Mouse (Mus musculus) stomach, postnatal 0 days (tissue): Measurements from ENCODE around the gene Smg6. TPM values are rescaled to one million over a fixed set of nuclear protein-coding genes. Genes with fewer than 3 reads are reported as not detected.

Experiments used
- ATAC-seq: fragments of 200-750 bp; cut with Nextera tagmentation; 2 replicates; pipeline ENCODE4 v1.8.0; 2017; ENCODE audit not compliant: low FRiP score, low TSS enrichment
- DNase-seq: peaks from one replicate; pipeline ENCODE4 v3.0.0-alpha.2; 2016; ENCODE audit warnings: low spot score
- H3K27ac ChIP-seq: fragments of 300-500 bp; sonication (generic); replicated peaks from 2 replicates; pipeline ENCODE4 v1.5.1; 2014; ENCODE audit warnings: mild to moderate bottlenecking, control low read depth
- H3K27me3 ChIP-seq: fragments of 300-500 bp; sonication (generic); 2 replicates; pipeline ENCODE4 v1.6.1; 2014; ENCODE audit warnings: low read length; ENCODE audit not compliant: control insufficient read depth, insufficient read depth
- H3K36me3 ChIP-seq: fragments of 300-500 bp; sonication (generic); 2 replicates; pipeline ENCODE4 v1.6.1; 2014; ENCODE audit warnings: low read length, mixed read lengths; ENCODE audit not compliant: control insufficient read depth, insufficient read depth
- H3K4me1 ChIP-seq: fragments of 300-500 bp; sonication (generic); replicated peaks from 2 replicates; pipeline ENCODE4 v1.6.1; 2014; ENCODE audit warnings: antibody characterized with exemption; ENCODE audit not compliant: control insufficient read depth, insufficient read depth
- H3K4me2 ChIP-seq: fragments of 300-500 bp; sonication (generic); replicated peaks from 2 replicates; pipeline ENCODE4 v1.6.1; 2014; ENCODE audit warnings: low read depth, mild to moderate bottlenecking, control low read depth, moderate library complexity
- H3K4me3 ChIP-seq: fragments of 300-500 bp; sonication (generic); 2 replicates; pipeline ENCODE4 v1.5.1; 2014; ENCODE audit warnings: low read depth, low read length, control low read depth
- H3K9ac ChIP-seq: fragments of 300-500 bp; sonication (generic); 2 replicates; pipeline ENCODE4 v1.6.1; 2014; ENCODE audit warnings: mild to moderate bottlenecking, low read length, control low read depth, mixed read lengths
- H3K9me3 ChIP-seq: fragments of 300-500 bp; sonication (generic); 2 replicates; pipeline ENCODE4 v1.6.1; 2016; ENCODE audit warnings: low read length; ENCODE audit not compliant: control insufficient read depth
- CTCF ChIP-seq: IDR thresholded peaks from 2 replicates; pipeline ENCODE4 v1.5.1; 2016; ENCODE audit warnings: antibody characterized with exemption, low read depth, mild to moderate bottlenecking, moderate library complexity
- EP300 ChIP-seq: optimal IDR thresholded peaks from 2 replicates; pipeline ENCODE3; 2016; ENCODE audit warnings: antibody characterized with exemption
- WGBS: fragments of 180-500 bp; shearing (Covaris S2); extraction: QIAGEN DNeasy Blood & Tissue Kit; methylation state at CpG from one replicate; pipeline ENCODE4 v1.1.7; 2014; 5-methylcytosine and 5-hydroxymethylcytosine counted together
- polyA plus RNA-seq: library from polyadenylated mRNA; unstranded; fragments of >200 nt; fragmentation: Nextera tagmentation; extraction: Ambion mirVana; gene quantifications from 2 replicates; pipeline ENCODE4 v1.2.1, GENCODE M21; 2015

Smg6 gene
- polyA plus RNA-seq, 1 experiment from 2014 or later: 6.1 TPM

GRCm38 (mm10) chr11:75136666-75137398 is 211.2 kb downstream of the Smg6 start:
- no peak for TF ChIP-seq CTCF
- Histone ChIP-seq H3K4me2 (no peak overlapping the region), H3K9ac (no peak overlapping the region), H3K4me1 (peaks cover 8% of the 10 kb centered on the region), H3K36me3 (no peaks in the 10 kb centered on the region), H3K9me3 (no peaks in the 10 kb centered on the region), H3K27me3 (no peaks in the 10 kb centered on the region), H3K4me3 (no peak overlapping the region), H3K27ac (no peak overlapping the region)
- ATAC-seq: no peak
- no peak for DNase-seq
- 54% methylated on average over 5 of the region's 5 CpGs for WGBS

GRCm38 (mm10) chr11:75139122-75139963 is 213.7 kb downstream of the Smg6 start:
- DNase-seq: no peak
- 25% methylated on average over 11 of the region's 11 CpGs for WGBS

GRCm38 (mm10) chr11:75140431-75140830 is 214.8 kb downstream of the Smg6 start:
- no peak for DNase-seq
- Histone ChIP-seq H3K9me3 (no peaks in the 10 kb centered on the region), H3K36me3 (no peaks in the 10 kb centered on the region), H3K4me2 (no peak overlapping the region), H3K9ac (no peak overlapping the region), H3K27me3 (no peaks in the 10 kb centered on the region), H3K4me3 (no peak overlapping the region), H3K4me1 (peaks cover 8% of the 10 kb centered on the region), H3K27ac (peak overlapping the region; percentile 90)
- peak; percentile 56 for ATAC-seq
- TF ChIP-seq CTCF (no peak), EP300 (no peak)
- WGBS: 45% methylated on average over 5 of the region's 5 CpGs

More at GRCm38 (mm10) chr11:75139122-75139963, 213.7 kb downstream of the Smg6 start:
- no peak for TF ChIP-seq EP300
- TF ChIP-seq CTCF: no peak; the same call in 1 of the 2 replicates
- H3K27ac ChIP-seq: peak overlapping the region; percentile 90
- H3K9ac ChIP-seq: no peak overlapping the region
- H3K27me3 ChIP-seq: no peaks in the 10 kb centered on the region
- H3K4me2 ChIP-seq: no peak overlapping the region; the same call in 1 of the 2 replicates
- no peak overlapping the region for H3K4me3 ChIP-seq
- peaks cover 8% of the 10 kb centered on the region for H3K4me1 ChIP-seq
- peak; percentile 46; the same call in 1 of the 2 replicates for ATAC-seq
- no peaks in the 10 kb centered on the region for H3K36me3 ChIP-seq
- no peaks in the 10 kb centered on the region for H3K9me3 ChIP-seq

GRCm38 (mm10) chr11:75141038-75141437 is 215.4 kb downstream of the Smg6 start:
- DNase-seq (no peak), ATAC-seq (no peak)
- H3K4me2 ChIP-seq: no peak overlapping the region
- WGBS: 47% methylated on average over 3 of the region's 3 CpGs
- H3K4me3 ChIP-seq: no peak overlapping the region
- H3K27ac ChIP-seq: peak overlapping the region; percentile 90
- TF ChIP-seq EP300 (no peak), CTCF (no peak)
- H3K27me3 ChIP-seq: no peaks in the 10 kb centered on the region
- no peak overlapping the region for H3K9ac ChIP-seq
- no peaks in the 10 kb centered on the region for H3K36me3 ChIP-seq
- peaks cover 8% of the 10 kb centered on the region for H3K4me1 ChIP-seq
- H3K9me3 ChIP-seq: no peaks in the 10 kb centered on the region

GRCm38 (mm10) chr11:75141913-75142312 is 216.3 kb downstream of the Smg6 start:
- peak; percentile 40; the same call in 1 of the 2 replicates for ATAC-seq
- DNase-seq: no peak
- TF ChIP-seq EP300 (no peak), CTCF (no peak)

GRCm38 (mm10) chr11:75142749-75143148 is 217.1 kb downstream of the Smg6 start:
- Histone ChIP-seq H3K9ac (no peak overlapping the region), H3K9me3 (no peaks in the 10 kb centered on the region), H3K4me2 (no peak overlapping the region), H3K36me3 (no peaks in the 10 kb centered on the region), H3K27me3 (no peaks in the 10 kb centered on the region), H3K4me1 (peaks cover 16% of the 10 kb centered on the region), H3K27ac (peak overlapping the region; percentile 90), H3K4me3 (no peak overlapping the region)
- WGBS: 50% methylated on average over 4 of the region's 4 CpGs
- TF ChIP-seq CTCF: no peak
- TF ChIP-seq EP300: no peak
- peak; percentile 57 for DNase-seq
- ATAC-seq: peak; percentile 40; the same call in 1 of the 2 replicates

More at GRCm38 (mm10) chr11:75141913-75142312, 216.3 kb downstream of the Smg6 start:
- H3K4me2 ChIP-seq: no peak overlapping the region
- H3K27me3 ChIP-seq: no peaks in the 10 kb centered on the region
- H3K9ac ChIP-seq: 0 out of 2 replicates have a peak overlapping the region, but pooled peaks have one; percentile 18
- no peaks in the 10 kb centered on the region for H3K9me3 ChIP-seq
- peak overlapping the region; percentile 90 for H3K27ac ChIP-seq
- no peaks in the 10 kb centered on the region for H3K36me3 ChIP-seq
- H3K4me3 ChIP-seq: no peak overlapping the region
- 9% methylated on average over 1 of the region's 1 CpGs for WGBS
- peaks cover 9% of the 10 kb centered on the region for H3K4me1 ChIP-seq
